Mouse (Mus musculus): ENCODE measurements around the gene Apoa2. TPM values are rescaled to one million over a fixed set of nuclear protein-coding genes. Genes with fewer than 3 reads are reported as not detected.

Gene Apoa2
- total RNA-seq, 2 experiments from 2014 or later = 2.2 to 3.1 TPM

DNA sequence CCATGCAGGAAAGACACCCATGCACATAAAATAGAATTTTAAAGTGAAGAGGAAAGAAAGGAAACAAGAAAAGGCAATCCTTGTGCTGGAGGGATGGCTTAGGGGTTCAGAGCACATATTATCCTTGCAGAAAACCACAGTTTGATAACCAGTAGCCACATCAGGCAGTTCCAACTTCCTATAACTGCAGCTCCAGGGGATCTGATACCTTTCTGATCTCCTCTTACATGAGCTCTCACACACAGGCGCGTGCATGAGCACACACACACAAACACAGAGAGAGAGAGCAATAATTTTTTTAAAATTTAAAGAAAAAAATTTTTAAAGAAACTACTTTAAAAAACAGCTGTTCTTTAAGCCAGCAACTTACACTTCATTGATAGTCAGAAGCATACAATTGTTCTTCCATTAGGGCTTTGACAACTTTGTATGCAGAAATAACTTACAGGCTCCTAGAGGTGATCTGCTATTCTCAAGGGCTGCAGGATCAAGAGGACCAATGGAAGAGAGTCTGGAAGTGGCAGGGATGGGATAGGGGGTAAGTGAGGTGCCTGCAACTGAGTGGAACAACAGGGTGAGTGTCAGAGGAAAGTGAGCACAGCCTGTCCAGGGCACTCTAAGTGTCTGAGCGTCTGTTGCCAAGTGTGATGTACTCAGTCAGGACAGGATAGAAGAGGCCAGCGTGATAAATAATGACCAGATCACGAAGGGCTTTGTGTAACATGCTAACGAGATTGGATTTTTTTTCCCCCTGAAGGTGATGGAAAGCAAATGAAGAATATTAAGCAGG is 19.0 kb upstream of the Apoa2 start:
- DNase-seq (ENCODE audit: low spot score in 2 of 2) = no peak

GRCm38 (mm10) chr1:171209409-171209808 is 15.4 kb upstream of the Apoa2 start:
- no peak for DNase-seq (ENCODE audit: low spot score in 2 of 2)

DNA sequence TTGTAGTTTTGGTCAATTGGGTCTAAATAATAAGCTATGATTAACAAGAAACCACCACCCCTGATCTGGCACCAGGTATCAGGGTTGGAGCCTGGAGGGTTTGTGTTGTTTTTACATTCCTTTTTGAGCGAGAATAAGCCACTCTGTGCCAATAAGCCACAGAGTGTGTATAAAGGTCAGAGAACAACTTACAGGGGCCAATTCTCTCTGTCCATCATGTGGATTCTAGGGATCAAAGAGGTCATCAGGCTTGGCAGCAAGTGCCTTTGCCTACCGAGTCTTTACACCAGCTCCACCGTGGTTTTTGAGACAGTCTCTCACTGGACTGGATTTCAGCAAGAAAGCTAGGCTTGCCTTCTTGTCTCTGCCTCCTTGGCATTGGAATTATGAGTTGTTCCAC is 12.0 kb upstream of the Apoa2 start:
- DNase-seq (ENCODE audit: low spot score in 2 of 2) = no peak

- DNase-seq (ENCODE audit: low spot score in 2 of 2) = no peak
Measured at GRCm38 (mm10) chr1:171213801-171214496, 10.9 kb upstream of the Apoa2 start, which contains the start of gene Nr1i3. Gene Nr1i3, plus strand, starts transcription at chr1:171213970.

DNA sequence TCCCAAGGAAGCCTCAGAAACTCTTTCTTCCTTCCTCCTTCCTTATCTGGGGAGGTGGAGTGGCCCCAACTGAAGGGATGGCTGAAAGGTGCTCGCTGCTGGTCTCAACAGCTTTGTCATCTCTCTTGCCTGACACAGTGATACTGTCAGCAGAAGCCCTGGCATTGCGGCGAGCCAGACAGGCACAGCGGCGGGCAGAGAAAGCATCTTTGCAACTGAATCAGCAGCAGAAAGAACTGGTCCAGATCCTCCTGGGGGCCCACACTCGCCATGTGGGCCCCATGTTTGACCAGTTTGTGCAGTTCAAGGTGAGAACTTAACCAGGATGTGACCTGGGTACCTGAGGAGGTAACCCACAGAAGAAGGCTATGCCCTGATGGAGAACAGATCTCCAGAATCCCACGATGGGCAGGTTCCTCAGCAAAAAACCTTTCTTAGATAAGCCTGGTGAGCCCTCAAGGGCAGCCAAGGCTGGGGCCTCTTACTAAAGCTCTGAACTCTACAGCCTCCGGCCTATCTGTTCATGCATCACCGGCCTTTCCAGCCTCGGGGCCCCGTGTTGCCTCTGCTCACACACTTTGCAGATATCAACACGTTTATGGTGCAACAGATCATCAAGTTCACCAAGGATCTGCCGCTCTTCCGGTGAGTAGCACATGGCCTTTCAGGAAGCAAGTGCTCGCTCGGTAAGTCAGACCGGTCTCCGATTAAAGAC is 8.5 kb upstream of the Apoa2 start:
- DNase-seq (ENCODE audit: low spot score in 2 of 2) = no peak

DNA sequence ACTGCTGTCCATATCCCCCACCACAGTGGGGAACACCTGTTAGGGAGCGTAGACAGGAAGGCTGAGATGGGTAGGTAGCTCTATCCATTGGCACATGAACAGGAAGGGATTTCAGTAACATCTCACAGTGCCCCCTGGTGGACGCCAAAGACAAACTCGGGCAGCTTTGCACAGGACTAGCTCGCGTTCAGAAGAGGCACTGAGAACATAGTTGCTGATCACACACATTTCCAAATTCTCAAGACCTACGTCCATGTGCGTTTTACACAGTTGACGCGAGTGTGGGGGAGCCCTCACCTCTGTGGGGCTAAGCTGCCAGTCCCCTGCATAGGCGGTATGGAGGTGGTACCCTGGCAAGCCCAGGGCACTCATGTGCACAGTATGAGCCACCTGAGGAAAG is 4.0 kb upstream of the Apoa2 start:
- peak; percentile 82 to 92 for DNase-seq (ENCODE audit: low spot score in 2 of 2)

- DNase-seq (ENCODE audit: low spot score in 2 of 2) = peak in 1 of 2 experiments; percentile 23
Measured at GRCm38 (mm10) chr1:171221281-171222193, 3.3 kb upstream of the Apoa2 start.

- peak; percentile 97 to 98 for DNase-seq (ENCODE audit: low spot score in 2 of 2)
Measured at GRCm38 (mm10) chr1:171222238-171223155, 2.4 kb upstream of the Apoa2 start, which contains the start of gene Tomm40l. Gene Tomm40l, minus strand, starts transcription at chr1:171222514.

DNA sequence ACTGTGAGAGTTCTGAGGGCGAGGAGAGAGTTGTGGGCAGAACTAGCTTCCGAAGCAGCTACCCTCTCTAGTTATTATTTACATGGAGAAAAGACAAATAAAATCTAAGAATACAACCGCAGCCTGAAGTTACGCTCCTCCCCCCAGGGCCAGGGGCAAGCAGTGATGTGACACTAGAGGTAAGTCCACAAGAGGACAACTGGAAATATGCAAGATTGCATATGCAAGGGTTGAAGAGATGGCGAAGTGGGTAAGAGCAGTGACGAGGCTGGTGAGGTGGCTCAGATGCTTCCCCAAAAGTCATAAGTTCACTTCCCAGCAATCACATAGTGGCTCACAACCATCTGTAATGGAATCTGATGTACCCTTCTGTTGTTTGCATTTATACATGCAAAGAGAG is 1.7 kb upstream of the Apoa2 start:
- DNase-seq (ENCODE audit: low spot score in 2 of 2) = no peak

GRCm38 (mm10) chr1:171223796-171224195 is 1.1 kb upstream of the Apoa2 start:
- no peak for DNase-seq (ENCODE audit: low spot score in 2 of 2)

DNA sequence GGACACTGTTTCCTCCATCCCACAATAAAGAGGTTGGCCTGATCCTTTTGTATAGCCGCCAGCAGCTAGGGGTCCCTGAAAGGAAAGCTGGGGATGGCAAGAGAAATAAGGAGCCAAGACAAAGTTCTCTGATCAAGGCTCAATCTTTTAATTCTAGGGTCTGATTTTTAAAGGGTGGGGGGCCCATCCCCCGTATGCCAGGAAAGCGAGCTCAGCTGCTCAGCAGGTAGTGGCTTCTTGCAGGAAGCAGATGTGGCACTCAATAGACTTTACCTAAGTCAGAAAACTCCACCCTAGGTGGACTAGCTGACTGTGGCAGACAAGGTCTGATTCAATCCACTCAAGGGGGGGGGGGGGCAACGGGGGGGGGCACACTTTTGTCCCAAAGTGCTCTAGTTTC is 1.9 kb downstream of the Apoa2 start:
- no peak for DNase-seq (ENCODE audit: low spot score in 2 of 2)

DNA sequence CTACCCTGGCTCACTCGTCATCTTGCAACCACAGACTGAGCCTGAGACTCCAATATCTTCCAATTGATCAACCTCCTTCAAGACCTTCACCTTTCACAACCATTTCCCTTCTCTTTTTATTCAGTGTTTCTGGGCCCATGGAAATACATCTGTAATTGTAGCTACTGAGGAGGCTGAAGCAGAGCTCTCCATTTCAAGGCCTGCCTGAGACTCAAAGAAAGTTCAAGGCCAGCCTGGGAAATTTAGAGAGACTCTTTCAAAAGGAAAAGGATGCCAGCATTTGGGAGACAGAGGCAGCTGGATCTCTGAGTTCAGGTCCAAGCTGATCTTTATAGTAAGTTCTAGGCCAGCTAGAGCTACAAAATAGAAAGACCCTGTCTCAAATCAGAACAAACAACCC is 3.0 kb downstream of the Apoa2 start:
- no peak for DNase-seq (ENCODE audit: low spot score in 2 of 2)

DNA sequence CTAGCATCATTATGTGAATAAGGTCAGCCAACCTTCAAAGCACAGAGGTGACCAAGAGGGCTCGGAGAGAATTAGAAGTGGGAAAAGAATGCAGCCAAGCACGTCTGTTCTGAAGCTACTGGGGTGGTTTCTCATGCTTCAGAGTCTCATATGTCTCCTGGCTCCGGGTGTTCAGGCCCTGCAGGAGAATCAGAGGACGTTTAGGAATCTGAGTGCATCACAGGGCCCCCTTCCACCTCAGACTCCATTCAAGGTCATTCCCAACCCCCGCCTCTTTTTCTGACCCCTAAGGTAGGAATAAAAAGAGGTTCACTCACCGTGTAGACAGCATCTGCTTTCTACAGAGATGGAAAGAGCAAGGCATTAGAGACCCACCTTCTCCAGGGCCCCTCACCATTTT is 4.9 kb downstream of the Apoa2 start:
- DNase-seq (ENCODE audit: low spot score in 2 of 2) = no peak

GRCm38 (mm10) chr1:171230215-171230614 is 5.4 kb downstream of the Apoa2 start:
- no peak for DNase-seq (ENCODE audit: low spot score in 2 of 2)

DNA sequence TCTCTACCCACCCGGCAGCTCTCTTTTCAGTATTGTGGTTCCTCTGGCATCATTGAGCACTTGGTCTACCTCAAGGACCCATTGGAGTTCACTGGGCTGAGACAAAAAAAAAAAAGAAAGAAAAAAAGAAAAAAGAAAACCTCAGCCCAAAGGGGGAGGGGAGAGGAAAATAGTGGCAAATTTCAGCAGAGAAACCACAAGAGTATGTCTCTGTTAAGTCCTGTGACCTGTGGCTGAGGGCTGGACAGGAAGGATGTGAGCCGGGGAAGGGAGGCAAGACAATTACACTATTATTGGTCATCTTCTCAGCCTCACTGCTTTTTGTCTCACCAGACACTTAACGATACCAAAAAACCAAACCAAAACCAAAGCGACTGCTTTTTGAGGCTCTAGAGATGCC is 7.0 kb downstream of the Apoa2 start:
- DNase-seq (ENCODE audit: low spot score in 2 of 2) = no peak

DNA sequence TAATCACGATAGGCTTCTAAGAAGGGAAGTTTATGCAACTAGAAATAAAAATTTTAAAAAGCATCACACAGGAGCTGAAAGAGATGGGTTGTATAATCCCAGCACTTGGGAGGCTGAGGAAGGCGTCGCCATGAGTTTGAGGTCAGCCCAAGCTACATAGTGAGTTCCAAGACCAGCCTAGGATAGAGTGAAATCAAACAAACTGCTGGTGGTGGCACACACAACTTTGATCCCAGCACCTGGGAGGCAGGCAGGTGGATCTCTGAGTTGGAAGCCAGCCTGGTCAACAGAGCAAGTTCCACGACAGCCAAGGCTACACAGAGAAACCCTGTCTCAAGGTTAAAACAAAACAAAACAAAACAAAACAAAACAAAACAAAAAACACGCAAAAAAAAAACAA is 7.5 kb downstream of the Apoa2 start:
- no peak for DNase-seq (ENCODE audit: low spot score in 2 of 2)

DNA sequence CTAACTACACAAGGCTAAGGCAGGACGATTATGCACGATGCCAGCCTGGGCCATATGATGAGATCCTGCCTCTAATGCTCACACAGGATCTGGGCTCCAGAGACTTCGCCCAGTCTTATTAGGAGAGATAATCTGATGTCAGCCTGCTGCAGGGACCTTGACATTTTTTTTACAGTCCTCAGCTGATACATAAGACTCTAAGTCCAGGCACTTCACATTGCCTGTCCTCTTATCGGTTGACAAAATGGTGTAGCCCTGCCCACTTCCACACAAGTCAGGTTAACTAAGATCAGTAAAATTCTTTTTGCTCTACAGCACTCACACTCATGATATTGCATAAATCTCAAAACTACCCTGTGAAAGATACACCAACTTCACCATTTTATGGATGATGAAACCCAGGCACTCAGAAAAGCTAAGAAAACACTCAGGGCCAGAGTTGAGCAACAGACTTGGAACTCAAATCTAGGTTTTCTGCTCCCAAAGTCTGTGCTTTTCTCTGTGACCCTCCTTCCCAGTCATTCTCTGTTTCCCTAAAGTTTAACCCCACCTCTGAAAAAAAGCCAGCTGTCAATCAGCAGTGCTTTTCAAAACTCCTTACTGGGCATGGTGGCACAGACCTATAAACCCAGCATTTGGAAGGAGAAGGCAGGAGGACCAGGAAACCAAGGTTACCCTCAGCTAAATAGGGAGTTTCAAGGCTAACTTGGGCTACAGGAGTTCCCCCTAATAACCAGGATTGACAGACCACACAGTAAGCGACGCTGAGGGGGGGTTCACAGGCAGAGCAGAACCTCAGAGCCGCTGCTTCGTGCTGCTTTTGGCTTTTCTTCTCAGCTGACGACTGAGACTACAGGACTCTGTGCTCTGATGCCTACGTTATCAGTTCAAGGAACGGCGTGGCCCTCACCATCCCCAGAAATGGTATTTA is 8.2 kb downstream of the Apoa2 start:
- DNase-seq (ENCODE audit: low spot score in 2 of 2) = no peak

DNA sequence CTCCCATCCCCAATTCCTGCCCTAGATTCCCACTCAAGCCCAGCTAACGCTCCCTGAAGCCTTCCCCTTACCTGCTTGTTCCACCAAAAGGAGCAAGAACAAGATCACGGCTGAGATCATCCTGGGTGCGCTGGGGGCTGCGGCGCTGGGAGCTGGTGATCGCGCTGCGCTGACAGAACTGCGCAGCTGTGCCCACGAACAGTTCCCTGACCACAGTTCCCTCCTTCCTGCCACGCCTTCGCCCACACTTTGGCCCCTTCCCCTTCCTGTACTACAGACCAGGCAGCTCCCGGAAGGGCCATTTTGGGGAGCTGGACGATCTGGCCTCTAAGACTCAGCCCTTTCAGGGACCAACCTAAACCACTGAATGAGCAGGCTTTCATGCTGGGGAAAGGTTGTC is 9.3 kb downstream of the Apoa2 start, which contains the start of gene Fcer1g:
Fcer1g (minus strand) TSS at position 240 of the 400 bp plus-strand sequence.
- no peak for DNase-seq (ENCODE audit: low spot score in 2 of 2)

DNA sequence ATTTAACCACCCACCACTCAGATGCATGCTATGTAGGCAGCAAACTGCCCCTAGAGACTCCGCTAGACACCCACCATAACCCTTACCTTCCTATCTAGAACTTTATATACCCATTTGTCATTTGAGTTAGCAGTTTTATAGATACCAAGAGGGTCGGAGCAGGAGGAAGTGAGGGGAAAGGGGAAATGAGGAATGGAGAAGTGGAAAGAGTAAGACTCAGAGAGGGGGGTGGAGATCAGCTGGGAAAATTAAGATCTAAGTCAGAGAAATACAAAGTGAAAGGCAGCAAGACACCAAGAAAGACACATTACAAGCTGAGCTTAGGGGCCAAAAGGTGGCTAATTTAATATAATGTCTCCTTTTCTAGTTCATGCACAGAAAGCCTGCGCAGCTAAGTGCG is 9.7 kb downstream of the Apoa2 start:
- DNase-seq (ENCODE audit: low spot score in 2 of 2) = no peak
